Mouse (Mus musculus): ENCODE results near the gene Lrrc4. TPM values are rescaled to one million over a fixed set of nuclear protein-coding genes. Genes with fewer than 3 reads are reported as not detected.

Gene Lrrc4
- polyA plus RNA-seq, 1 experiment from 2014 or later, result 0.44 TPM

GRCm38 (mm10) chr6:28681521-28682457, 149.8 kb downstream of the Lrrc4 start:
- H3K27me3 ChIP-seq, result no peaks in the 10 kb centered on the region
- peak overlapping the region; percentile 2; the same call in 1 of the 2 replicates for H3K27ac ChIP-seq
- H3K9ac ChIP-seq, result no peak overlapping the region
- no peak for ATAC-seq (ENCODE audit: borderline replicate concordance, extremely low read depth, low FRiP score, low TSS enrichment)
- 71% methylated on average over 8 of the region's 8 CpGs for WGBS
- no peaks in the 10 kb centered on the region for H3K9me3 ChIP-seq
- no peak overlapping the region for H3K4me2 ChIP-seq
- peaks cover 15% of the 10 kb centered on the region; the same call in 1 of the 2 replicates for H3K4me1 ChIP-seq
- no peaks in the 10 kb centered on the region for H3K36me3 ChIP-seq
- no peak overlapping the region for H3K4me3 ChIP-seq

- H3K9me3 ChIP-seq, result no peaks in the 10 kb centered on the region
- H3K27me3 ChIP-seq, result no peaks in the 10 kb centered on the region
- no peak overlapping the region for H3K9ac ChIP-seq
- ATAC-seq (ENCODE audit: borderline replicate concordance, extremely low read depth, low FRiP score, low TSS enrichment), result no peak
- H3K4me2 ChIP-seq, result no peak overlapping the region
- H3K27ac ChIP-seq, result no peak overlapping the region
- no peaks in the 10 kb centered on the region for H3K36me3 ChIP-seq
- H3K4me1 ChIP-seq, result peaks cover 15% of the 10 kb centered on the region; the same call in 1 of the 2 replicates
- H3K4me3 ChIP-seq, result no peak overlapping the region
- WGBS, result 62% methylated on average over 4 of the region's 4 CpGs
Observed at GRCm38 (mm10) chr6:28680537-28680936, 151.0 kb downstream of the Lrrc4 start.

GRCm38 (mm10) chr6:28678896-28679295, 152.7 kb downstream of the Lrrc4 start:
- Histone ChIP-seq H3K4me1 (peaks cover 15% of the 10 kb centered on the region; the same call in 1 of the 2 replicates), H3K9ac (no peak overlapping the region), H3K4me2 (no peak overlapping the region), H3K9me3 (no peaks in the 10 kb centered on the region), H3K27me3 (no peaks in the 10 kb centered on the region), H3K36me3 (no peaks in the 10 kb centered on the region), H3K27ac (no peak overlapping the region), H3K4me3 (no peak overlapping the region)
- 83% methylated on average over 1 of the region's 1 CpGs for WGBS
- ATAC-seq (ENCODE audit: borderline replicate concordance, extremely low read depth, low FRiP score, low TSS enrichment), result no peak

- Histone ChIP-seq H3K9me3 (no peaks in the 10 kb centered on the region), H3K4me1 (no peaks in the 10 kb centered on the region), H3K9ac (no peak overlapping the region), H3K4me3 (no peak overlapping the region), H3K36me3 (no peaks in the 10 kb centered on the region), H3K27ac (no peak overlapping the region), H3K27me3 (no peaks in the 10 kb centered on the region), H3K4me2 (no peak overlapping the region)
- whole genome bisulfite sequencing, result 97% methylated on average over 1 of the region's 1 CpGs
- ATAC-seq (ENCODE audit: borderline replicate concordance, extremely low read depth, low FRiP score, low TSS enrichment), result no peak
Observed at GRCm38 (mm10) chr6:28674686-28675085, 156.9 kb downstream of the Lrrc4 start.

- Histone ChIP-seq H3K27ac (no peak overlapping the region), H3K4me3 (no peak overlapping the region), H3K9ac (no peak overlapping the region), H3K9me3 (no peaks in the 10 kb centered on the region), H3K36me3 (no peaks in the 10 kb centered on the region), H3K27me3 (no peaks in the 10 kb centered on the region), H3K4me1 (no peaks in the 10 kb centered on the region), H3K4me2 (no peak overlapping the region)
- no peak for ATAC-seq (ENCODE audit: borderline replicate concordance, extremely low read depth, low FRiP score, low TSS enrichment)
- WGBS, result 73% methylated on average over 1 of the region's 1 CpGs
Observed at GRCm38 (mm10) chr6:28672388-28672787, 159.2 kb downstream of the Lrrc4 start.

- Histone ChIP-seq H3K4me3 (no peak overlapping the region), H3K4me1 (no peaks in the 10 kb centered on the region), H3K36me3 (no peaks in the 10 kb centered on the region), H3K4me2 (no peak overlapping the region), H3K27me3 (no peaks in the 10 kb centered on the region), H3K27ac (no peak overlapping the region), H3K9ac (no peak overlapping the region), H3K9me3 (no peaks in the 10 kb centered on the region)
- no peak for ATAC-seq (ENCODE audit: borderline replicate concordance, extremely low read depth, low FRiP score, low TSS enrichment)
- WGBS, result 91% methylated on average over 5 of the region's 5 CpGs
Observed at GRCm38 (mm10) chr6:28669251-28669650, 162.3 kb downstream of the Lrrc4 start.

- no peaks in the 10 kb centered on the region for H3K36me3 ChIP-seq
- WGBS, result 89% methylated on average over 1 of the region's 1 CpGs
- ATAC-seq (ENCODE audit: borderline replicate concordance, extremely low read depth, low FRiP score, low TSS enrichment), result no peak
Observed at GRCm38 (mm10) chr6:28667586-28667985, 164.0 kb downstream of the Lrrc4 start.

GRCm38 (mm10) chr6:28664716-28665115, 166.8 kb downstream of the Lrrc4 start:
- no peaks in the 10 kb centered on the region for H3K4me1 ChIP-seq
- no peak for ATAC-seq (ENCODE audit: borderline replicate concordance, extremely low read depth, low FRiP score, low TSS enrichment)
- H3K36me3 ChIP-seq, result no peaks in the 10 kb centered on the region
- no peak overlapping the region for H3K4me3 ChIP-seq
- H3K27ac ChIP-seq, result no peak overlapping the region
- no peak overlapping the region for H3K9ac ChIP-seq
- H3K4me2 ChIP-seq, result no peak overlapping the region
- 74% methylated on average over 3 of the region's 3 CpGs for WGBS
- H3K9me3 ChIP-seq, result no peaks in the 10 kb centered on the region
- H3K27me3 ChIP-seq, result no peaks in the 10 kb centered on the region

More at GRCm38 (mm10) chr6:28667586-28667985, 164.0 kb downstream of the Lrrc4 start:
- H3K27me3 ChIP-seq, result no peaks in the 10 kb centered on the region
- H3K9me3 ChIP-seq, result no peaks in the 10 kb centered on the region
- H3K4me3 ChIP-seq, result no peak overlapping the region
- H3K4me1 ChIP-seq, result no peaks in the 10 kb centered on the region
- H3K9ac ChIP-seq, result no peak overlapping the region
- H3K27ac ChIP-seq, result no peak overlapping the region
- no peak overlapping the region for H3K4me2 ChIP-seq

GRCm38 (mm10) chr6:28663670-28664069, 167.9 kb downstream of the Lrrc4 start:
- no peak overlapping the region for H3K9ac ChIP-seq
- H3K4me2 ChIP-seq, result no peak overlapping the region
- no peak for ATAC-seq (ENCODE audit: borderline replicate concordance, extremely low read depth, low FRiP score, low TSS enrichment)
- H3K27me3 ChIP-seq, result no peaks in the 10 kb centered on the region
- H3K36me3 ChIP-seq, result no peaks in the 10 kb centered on the region
- H3K4me1 ChIP-seq, result no peaks in the 10 kb centered on the region
- H3K27ac ChIP-seq, result no peak overlapping the region
- 88% methylated on average over 5 of the region's 5 CpGs for WGBS
- H3K4me3 ChIP-seq, result no peak overlapping the region
- no peaks in the 10 kb centered on the region for H3K9me3 ChIP-seq

- H3K4me3 ChIP-seq, result no peak overlapping the region
- ATAC-seq (ENCODE audit: borderline replicate concordance, extremely low read depth, low FRiP score, low TSS enrichment), result no peak
- WGBS, result 86% methylated on average over 3 of the region's 3 CpGs
Observed at GRCm38 (mm10) chr6:28663004-28663403, 168.5 kb downstream of the Lrrc4 start.

GRCm38 (mm10) chr6:28656511-28656910, 175.0 kb downstream of the Lrrc4 start:
- Histone ChIP-seq H3K4me3 (no peak overlapping the region), H3K9me3 (no peaks in the 10 kb centered on the region), H3K27ac (no peak overlapping the region), H3K4me1 (no peaks in the 10 kb centered on the region), H3K27me3 (no peaks in the 10 kb centered on the region), H3K9ac (no peak overlapping the region), H3K36me3 (0 out of 2 replicates have a peak, but pooled peaks cover 4% of the 10 kb centered on the region), H3K4me2 (no peak overlapping the region)
- ATAC-seq (ENCODE audit: borderline replicate concordance, extremely low read depth, low FRiP score, low TSS enrichment), result no peak
- WGBS, result 93% methylated on average over 5 of the region's 5 CpGs

More at GRCm38 (mm10) chr6:28663004-28663403, 168.5 kb downstream of the Lrrc4 start:
- H3K27ac ChIP-seq, result no peak overlapping the region
- no peaks in the 10 kb centered on the region for H3K4me1 ChIP-seq
- no peaks in the 10 kb centered on the region for H3K36me3 ChIP-seq
- no peak overlapping the region for H3K9ac ChIP-seq
- H3K4me2 ChIP-seq, result no peak overlapping the region
- H3K27me3 ChIP-seq, result no peaks in the 10 kb centered on the region
- H3K9me3 ChIP-seq, result no peaks in the 10 kb centered on the region

GRCm38 (mm10) chr6:28645231-28645630, 186.3 kb downstream of the Lrrc4 start:
- Histone ChIP-seq H3K9ac (no peak overlapping the region), H3K27me3 (no peaks in the 10 kb centered on the region), H3K27ac (no peak overlapping the region), H3K4me1 (no peaks in the 10 kb centered on the region), H3K9me3 (no peaks in the 10 kb centered on the region), H3K36me3 (no peaks in the 10 kb centered on the region), H3K4me3 (no peak overlapping the region), H3K4me2 (no peak overlapping the region)
- ATAC-seq (ENCODE audit: borderline replicate concordance, extremely low read depth, low FRiP score, low TSS enrichment), result no peak

All from lung, embryonic 15.5 days (tissue).